Mouse (Mus musculus) G1E (cell line): ENCODE measurements around the gene Ptprn. TPM values are rescaled to one million over a fixed set of nuclear protein-coding genes. Genes with fewer than 3 reads are reported as not detected.
A peak's percentile ranks its signal among the peaks of the same experiment; 100 is the strongest.
"Not testable (repeated sequence)": the region's sequence is repeated elsewhere in the genome, so short reads cannot be mapped to it uniquely, and the experiment has no call there.

Source experiments
- ATAC-seq: 2 replicates; pipeline ENCODE4 v1.8.0; 2016; ENCODE audit warnings: mild to moderate bottlenecking; ENCODE audit not compliant: insufficient number of reproducible peaks, poor library complexity, low FRiP score, severe bottlenecking; ENCODE audit errors: extremely low read depth
- DNase-seq: peaks from one replicate; pipeline ENCODE4 v3.0.0; 2012; ENCODE audit warnings: low spot score
- H3K27me3 ChIP-seq: 2 replicates; pipeline ENCODE4 v1.6.1; 2012; ENCODE audit warnings: mild to moderate bottlenecking, low read length, inconsistent platforms; ENCODE audit not compliant: insufficient read depth
- H3K36me3 ChIP-seq: replicated peaks from 2 replicates; pipeline ENCODE3; 2012; ENCODE audit warnings: mild to moderate bottlenecking, inconsistent platforms
- H3K4me1 ChIP-seq: 2 replicates; pipeline ENCODE4 v1.6.1; 2012; ENCODE audit warnings: low read depth, low read length, inconsistent platforms, mixed read lengths; ENCODE audit not compliant: insufficient read depth
- H3K4me3 ChIP-seq: 2 replicates; pipeline ENCODE4 v1.5.1; 2012; ENCODE audit warnings: low read depth, mild to moderate bottlenecking, inconsistent platforms, low read length, moderate library complexity, mixed read lengths
- H3K9me3 ChIP-seq: replicated peaks from 2 replicates; pipeline ENCODE4 v1.6.1; 2012; ENCODE audit warnings: inconsistent platforms
- CTCF ChIP-seq: IDR thresholded peaks from 2 replicates; pipeline ENCODE4 v1.5.1; 2012; ENCODE audit warnings: low read depth, low read length, inconsistent platforms, mixed read lengths
- GATA1 ChIP-seq: IDR thresholded peaks from 2 replicates; pipeline ENCODE4 v1.6.1; 2012; ENCODE audit warnings: borderline replicate concordance, low read length, inconsistent platforms, mixed read lengths
- GATA2 ChIP-seq: IDR thresholded peaks from 2 replicates; pipeline ENCODE4 v1.6.1; 2012; ENCODE audit warnings: low read depth, low read length, inconsistent platforms, borderline replicate concordance
- POLR2AphosphoS5 ChIP-seq: IDR thresholded peaks from 2 replicates; pipeline ENCODE4 v1.6.1; 2012; ENCODE audit warnings: low read depth, low read length, inconsistent platforms; ENCODE audit not compliant: insufficient replicate concordance
- TAL1 ChIP-seq: conservative IDR thresholded peaks from 2 replicates; pipeline ENCODE4 v1.6.1; 2012; ENCODE audit warnings: low read depth, low read length, inconsistent platforms, mixed read lengths
- polyA plus RNA-seq: library from polyadenylated mRNA; stranded (reverse); fragments of >175 nt; gene quantifications from 2 replicates; pipeline ENCODE4 v1.2.3, GENCODE M21; 2012
- total RNA-seq, 2 experiments: library from RNA; stranded (forward) in 1 of 2; stranded (reverse) in 1 of 2; fragments of 200-1000 nt in 1 of 2; fragments of >200 nt in 1 of 2; fragmentation: Nextera tagmentation in 1 of 2; gene quantifications; 2 replicates each; pipeline ENCODE4 v1.2.3; 2014 to 2017

The Ptprn gene
- total and polyA plus RNA-seq, 3 experiments, result 0.03 to 0.11 TPM; not detected in 1

DNA sequence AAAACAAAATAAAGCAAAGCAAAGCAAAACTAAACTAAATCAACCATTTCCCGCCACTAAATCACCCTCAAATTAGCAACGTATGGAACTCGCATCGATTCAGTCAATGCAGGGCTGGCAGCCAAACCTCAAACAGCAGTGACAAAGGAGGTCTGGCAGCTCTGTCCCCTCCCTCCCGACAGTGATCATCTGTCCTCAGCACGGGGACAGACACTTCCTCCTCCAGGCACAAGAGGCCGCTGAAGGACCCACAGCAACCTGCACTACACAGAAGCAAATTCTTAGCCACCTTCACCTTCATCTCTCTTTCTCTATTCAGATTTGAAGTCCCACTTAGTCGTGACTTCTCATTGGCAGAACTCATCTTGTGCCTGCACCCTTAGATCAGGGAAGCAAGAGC lies 29.7 kb downstream of the Ptprn start:
- no peaks in the 10 kb centered on the region for H3K9me3 ChIP-seq
- DNase-seq (peak; percentile 87), ATAC-seq (peak; percentile 80)
- peaks cover 62% of the 10 kb centered on the region for H3K4me1 ChIP-seq
- H3K4me3 ChIP-seq, result no peak overlapping the region
- peaks cover 13% of the 10 kb centered on the region for H3K36me3 ChIP-seq
- H3K27me3 ChIP-seq, result peaks cover 17% of the 10 kb centered on the region
- TF ChIP-seq GATA2 (no peak), CTCF (peak; percentile 74)

DNA sequence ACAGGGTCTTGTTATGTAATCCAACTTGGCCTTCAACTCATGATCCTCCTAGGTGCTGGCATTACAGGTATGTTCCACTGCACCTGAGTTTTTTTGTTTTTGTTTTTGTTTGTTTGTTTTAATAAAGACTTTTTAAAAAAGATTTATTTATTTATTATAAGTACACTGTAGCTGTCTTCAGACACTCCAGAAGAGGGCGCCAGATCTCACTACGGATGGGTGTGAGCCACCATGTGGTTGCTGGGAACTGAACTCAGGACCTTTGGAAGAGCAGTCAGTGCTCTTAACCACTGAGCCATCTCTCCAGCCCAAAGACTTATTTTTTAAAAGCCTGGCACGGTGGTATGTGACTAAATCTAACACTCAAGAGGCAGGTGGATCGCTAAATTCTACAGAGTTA lies 31.8 kb downstream of the Ptprn start:
- not testable (repeated sequence) for ATAC-seq, H3K36me3 ChIP-seq, DNase-seq, H3K4me3 ChIP-seq, H3K9me3 ChIP-seq
- H3K27me3 ChIP-seq, result peaks cover 25% of the 10 kb centered on the region
- H3K4me1 ChIP-seq, result peaks cover 65% of the 10 kb centered on the region

GRCm38 (mm10) chr1:75231664-75232152 lies 32.6 kb downstream of the Ptprn start, which contains the start of gene A630095N17Rik:
Gene A630095N17Rik, minus strand, starts transcription at chr1:75232102.
- no peak for ATAC-seq
- H3K9me3 ChIP-seq, result no peaks in the 10 kb centered on the region
- H3K27me3 ChIP-seq, result peaks cover 31% of the 10 kb centered on the region
- no peak within 1 kb of the TSS for H3K4me3 ChIP-seq
- no peak for DNase-seq
- no peaks in the 10 kb centered on the region for H3K36me3 ChIP-seq
- TF ChIP-seq CTCF (no peak), TAL1 (no peak), GATA2 (no peak), GATA1 (no peak), POLR2AphosphoS5 (no peak)
- peaks cover 63% of the 10 kb centered on the region for H3K4me1 ChIP-seq

GRCm38 (mm10) chr1:75231224-75231623 lies 33.1 kb downstream of the Ptprn start:
- no peak overlapping the region for H3K4me3 ChIP-seq
- DNase-seq, result no peak
- peaks cover 34% of the 10 kb centered on the region for H3K27me3 ChIP-seq
- H3K9me3 ChIP-seq, result no peaks in the 10 kb centered on the region
- peaks cover 61% of the 10 kb centered on the region for H3K4me1 ChIP-seq
- H3K36me3 ChIP-seq, result no peaks in the 10 kb centered on the region
- ATAC-seq, result no peak
- TF ChIP-seq GATA1, result no peak
- no peak for TF ChIP-seq POLR2AphosphoS5
- TF ChIP-seq TAL1, result no peak
- no peak for TF ChIP-seq CTCF
- TF ChIP-seq GATA2, result no peak

DNA sequence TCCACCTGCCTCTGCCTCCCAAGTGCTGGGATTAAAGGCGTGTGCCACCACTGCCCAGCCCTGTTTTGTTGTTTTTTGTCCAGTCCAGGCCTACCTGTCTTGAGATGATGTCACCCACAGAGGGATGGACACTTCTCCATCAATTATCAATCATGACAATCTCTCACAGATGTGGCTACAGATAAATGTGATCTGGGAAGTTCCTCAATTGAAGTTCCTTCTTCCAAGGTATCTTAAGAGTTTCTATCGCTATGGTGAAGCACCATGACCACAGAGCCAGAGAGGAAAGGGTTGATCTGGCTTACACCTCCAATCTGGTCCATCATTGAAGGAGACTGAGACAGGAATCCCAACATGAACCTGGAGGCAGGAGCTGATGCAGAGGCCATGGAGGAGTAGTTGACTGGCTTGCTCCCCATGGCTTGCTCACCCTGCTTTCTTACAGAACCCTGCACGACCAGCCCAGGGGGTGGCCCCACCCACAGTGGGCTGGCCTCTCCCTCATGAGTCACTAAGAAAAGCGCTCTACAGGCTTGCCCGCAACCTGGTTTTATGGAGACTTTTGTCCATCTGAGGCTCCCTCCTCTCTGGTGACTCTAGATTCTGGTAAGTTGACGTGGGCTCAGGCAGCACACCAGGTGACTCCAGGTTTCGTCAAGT lies 33.8 kb downstream of the Ptprn start:
- H3K36me3 ChIP-seq, result no peaks in the 10 kb centered on the region
- ATAC-seq (no peak), DNase-seq (no peak)
- H3K4me1 ChIP-seq, result peaks cover 61% of the 10 kb centered on the region
- H3K9me3 ChIP-seq, result no peaks in the 10 kb centered on the region
- H3K27me3 ChIP-seq, result peaks cover 34% of the 10 kb centered on the region
- TF ChIP-seq POLR2AphosphoS5, result no peak
- no peak for TF ChIP-seq CTCF
- no peak for TF ChIP-seq GATA2
- TF ChIP-seq TAL1, result no peak
- no peak for TF ChIP-seq GATA1
- H3K4me3 ChIP-seq, result no peak overlapping the region

- Histone ChIP-seq H3K9me3 (no peaks in the 10 kb centered on the region), H3K4me3 (no peak overlapping the region), H3K36me3 (no peaks in the 10 kb centered on the region), H3K27me3 (peaks cover 34% of the 10 kb centered on the region), H3K4me1 (peaks cover 61% of the 10 kb centered on the region)
- ATAC-seq, result no peak
- no peak for DNase-seq
- TF ChIP-seq TAL1, result no peak
- TF ChIP-seq GATA2, result no peak
- TF ChIP-seq GATA1, result no peak
Observed at GRCm38 (mm10) chr1:75229158-75229557, 35.1 kb downstream of the Ptprn start.

DNA sequence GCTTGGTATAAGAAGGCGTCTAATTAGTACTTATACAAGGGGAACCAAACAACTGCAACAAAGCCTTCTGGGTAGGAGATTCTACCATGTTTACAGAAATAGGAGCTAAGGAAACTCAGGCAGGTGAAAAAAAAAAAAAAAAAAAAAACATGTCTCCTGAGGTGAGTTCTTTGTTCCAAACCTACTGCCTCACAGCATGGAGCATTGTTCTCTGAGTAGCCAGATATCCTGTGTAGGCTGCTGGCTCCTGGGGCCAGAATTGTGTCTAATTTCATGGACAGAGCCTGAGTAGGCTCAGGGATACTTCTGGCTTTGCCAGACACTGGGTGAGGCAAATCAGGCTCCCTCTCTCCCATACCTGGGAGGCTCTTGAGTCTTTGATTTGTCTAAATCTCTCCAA lies 36.6 kb downstream of the Ptprn start:
- H3K4me1 ChIP-seq, result peaks cover 69% of the 10 kb centered on the region
- peaks cover 34% of the 10 kb centered on the region for H3K27me3 ChIP-seq
- no peaks in the 10 kb centered on the region for H3K36me3 ChIP-seq
- DNase-seq (no peak), ATAC-seq (no peak)
- TF ChIP-seq CTCF, result no peak
- no peak for TF ChIP-seq POLR2AphosphoS5
- H3K4me3 ChIP-seq, result no peak overlapping the region
- no peaks in the 10 kb centered on the region for H3K9me3 ChIP-seq
